In genomic region chr10:91141564-91141963, GRCm38 (mm10) we compare ENCODE assay signal across 9 mouse cellular contexts. TPM values are rescaled to one million over a fixed set of nuclear protein-coding genes. Genes with fewer than 3 reads are reported as not detected.
DNase-seq lines count a peak whose midpoint lies in the region; ATAC-seq and TF ChIP-seq lines count a peak whose summit lies in the region.
"Had no signal": no experiment of that assay in that cellular context is flagged by ENCODE, and none has a peak within 500 bp of the region (broad histone marks: within the 10 kb centered on the region; RNA-seq: fewer than 3 reads in every experiment).

No protein-coding gene starts in this region.

- peak; percentile 64; the same call in 1 of the 2 replicates for TF ChIP-seq CTCF in liver, embryonic 14.5 days (IDR thresholded peaks at IDR 0.05; ENCODE audit: low read depth)

- H3K4me2 ChIP-seq in liver, embryonic 14.5 days (ENCODE audit: low read depth): no peak overlapping the region
- no peak overlapping the region for H3K4me2 ChIP-seq in liver, embryonic 11.5 days
- no peak overlapping the region for H3K4me2 ChIP-seq in neural tube, embryonic 13.5 days
- H3K4me2 ChIP-seq: heart, embryonic 13.5 days had no signal

- H3K27me3 ChIP-seq in liver, embryonic 14.5 days (ENCODE audit: control insufficient read depth, insufficient read depth, low read length): no peaks in the 10 kb centered on the region
- no peaks in the 10 kb centered on the region for H3K27me3 ChIP-seq in liver, embryonic 11.5 days (replicated peaks; ENCODE audit: control insufficient read depth, insufficient read depth, low read length)
- no peaks in the 10 kb centered on the region for H3K27me3 ChIP-seq in neural tube, embryonic 13.5 days
- H3K27me3 ChIP-seq: heart, embryonic 13.5 days had no signal

- H3K9ac ChIP-seq in liver, embryonic 14.5 days (replicated peaks): no peak overlapping the region
- H3K9ac ChIP-seq in liver, embryonic 11.5 days (ENCODE audit: low read depth, low read length): no peak overlapping the region
- H3K9ac ChIP-seq in neural tube, embryonic 13.5 days: no peak overlapping the region
- H3K9ac ChIP-seq: heart, embryonic 13.5 days had no signal

- no peak overlapping the region for H3K4me3 ChIP-seq in liver, embryonic 14.5 days (ENCODE audit: insufficient read depth in 1 of 2, low read depth in 2 of 2, low read length in 2 of 2)
- no peak overlapping the region for H3K4me3 ChIP-seq in liver, embryonic 11.5 days (ENCODE audit: low read depth, low read length)
- no peak overlapping the region for H3K4me3 ChIP-seq in neural tube, embryonic 13.5 days
- H3K4me3 ChIP-seq: heart, embryonic 13.5 days had no signal

- no peak for TF ChIP-seq EP300 in liver, embryonic 14.5 days (IDR thresholded peaks at IDR 0.05; ENCODE audit: low read depth)

- no peaks in the 10 kb centered on the region for H3K9me3 ChIP-seq in liver, embryonic 14.5 days (ENCODE audit: control insufficient read depth, low read length)
- H3K9me3 ChIP-seq in liver, embryonic 11.5 days (ENCODE audit: control insufficient read depth, low read length): no peaks in the 10 kb centered on the region
- H3K9me3 ChIP-seq in neural tube, embryonic 13.5 days: no peaks in the 10 kb centered on the region
- H3K9me3 ChIP-seq: heart, embryonic 13.5 days had no signal

- WGBS in liver, embryonic 14.5 days (ENCODE audit: insufficient replicate concordance): 13% methylated on average over 2 of the region's 2 CpGs
- 26% methylated on average over 2 of the region's 2 CpGs for WGBS in liver, embryonic 11.5 days
- WGBS in neural tube, embryonic 13.5 days: 41% methylated on average over 2 of the region's 2 CpGs

- peak; percentile 58; the same call in 1 of the 2 replicates for ATAC-seq in cerebellum, adult (ENCODE audit: insufficient number of reproducible peaks, low FRiP score, low TSS enrichment)
- ATAC-seq in liver, embryonic 14.5 days (ENCODE audit: insufficient read depth): 0 out of 2 replicates have a peak, but pooled peaks have one; percentile 9
- ATAC-seq in liver, embryonic 11.5 days (replicated peaks; ENCODE audit: low FRiP score): no peak
- ATAC-seq in hematopoietic stem cell, adult 5-6 weeks (replicated peaks in 1 of 2; ENCODE audit: insufficient read depth in 1 of 2, low FRiP score in 2 of 2, low TSS enrichment in 1 of 2, low read depth in 1 of 2, poor library complexity in 2 of 2, severe bottlenecking in 2 of 2): peak; percentile 63 to 73
- peak; percentile 76; the same call in 1 of the 2 replicates for ATAC-seq in neural tube, embryonic 13.5 days (ENCODE audit: low read depth)

- peaks cover 5 to 13% of the 10 kb centered on the region in 2 experiments; a peak in 2 of 4 replicates for H3K4me1 ChIP-seq in liver, embryonic 14.5 days (replicated peaks; ENCODE audit: control insufficient read depth in 2 of 2, insufficient read depth in 2 of 2, low read length in 1 of 2)
- no peaks in the 10 kb centered on the region; the same call in 1 of the 2 replicates for H3K4me1 ChIP-seq in liver, embryonic 11.5 days (replicated peaks; ENCODE audit: control insufficient read depth, insufficient read depth, low read length)
- no peaks in the 10 kb centered on the region for H3K4me1 ChIP-seq in neural tube, embryonic 13.5 days (replicated peaks)

- H3K27ac ChIP-seq in liver, embryonic 14.5 days: no peak overlapping the region
- no peak overlapping the region for H3K27ac ChIP-seq in liver, embryonic 11.5 days (ENCODE audit: low read depth, low read length)
- no peak overlapping the region for H3K27ac ChIP-seq in neural tube, embryonic 13.5 days (replicated peaks)
- H3K27ac ChIP-seq: heart, embryonic 13.5 days had no signal

- H3K36me3 ChIP-seq in liver, embryonic 14.5 days (replicated peaks; ENCODE audit: control insufficient read depth, insufficient read depth, low read depth): peaks cover 18% of the 10 kb centered on the region
- peaks cover 12% of the 10 kb centered on the region for H3K36me3 ChIP-seq in liver, embryonic 11.5 days (ENCODE audit: control insufficient read depth, insufficient read depth, low read length)
- peaks cover 12% of the 10 kb centered on the region for H3K36me3 ChIP-seq in neural tube, embryonic 13.5 days

- no peak for DNase-seq in cerebellum, postnatal 25 days
- peak in 1 of 3 experiments; percentile 43 for DNase-seq in liver, embryonic 14.5 days (ENCODE audit: low read depth in 3 of 3, low spot score in 3 of 3)
- DNase-seq in liver, embryonic 11.5 days (ENCODE audit: low spot score): no peak
- no peak for DNase-seq in spleen, adult 12 weeks (ENCODE audit: low spot score)
- no peak for DNase-seq in right cerebral cortex, postnatal 36 days (ENCODE audit: low spot score in 2 of 2)

RNA-seq across cellular contexts. Expression of gene Slc25a3, which starts 17.7 kb away (rescaled TPM):
- polyA plus RNA-seq in liver, embryonic 14.5 days (2012; rRNA removed): 121 and 190 TPM in 2 replicates
- polyA plus RNA-seq in liver, embryonic 14.5 days (2014; fragmentation: Nextera tagmentation; extraction: Ambion mirVana): 207 and 223 TPM in 2 replicates
- 481 and 504 TPM in 2 replicates for polyA plus RNA-seq in liver, embryonic 11.5 days (2014; fragmentation: Nextera tagmentation; extraction: Ambion mirVana)
- total RNA-seq in hematopoietic stem cell, adult 5-6 weeks (2017): 243 and 260 TPM in 2 replicates
- 521 and 534 TPM in 2 replicates for polyA plus RNA-seq in neural tube, embryonic 13.5 days (2015; fragmentation: Nextera tagmentation; extraction: Ambion mirVana)

RNA-seq across cellular contexts. Expression of gene Tmpo, which starts 39.6 kb away (rescaled TPM):
- polyA plus RNA-seq in liver, embryonic 14.5 days (2012; rRNA removed): 79.8 and 111 TPM in 2 replicates
- 116 and 130 TPM in 2 replicates for polyA plus RNA-seq in liver, embryonic 14.5 days (2014; fragmentation: Nextera tagmentation; extraction: Ambion mirVana)
- 207 and 219 TPM in 2 replicates for polyA plus RNA-seq in liver, embryonic 11.5 days (2014; fragmentation: Nextera tagmentation; extraction: Ambion mirVana)
- total RNA-seq in hematopoietic stem cell, adult 5-6 weeks (2017): 447 and 595 TPM in 2 replicates
- polyA plus RNA-seq in neural tube, embryonic 13.5 days (2015; fragmentation: Nextera tagmentation; extraction: Ambion mirVana): 111 and 141 TPM in 2 replicates

RNA-seq across cellular contexts. Expression of gene Ikbip, which starts 58.8 kb away (rescaled TPM):
- polyA plus RNA-seq in liver, embryonic 14.5 days (2012; rRNA removed): 1.9 and 4.0 TPM in 2 replicates
- 7.3 and 7.9 TPM in 2 replicates for polyA plus RNA-seq in liver, embryonic 14.5 days (2014; fragmentation: Nextera tagmentation; extraction: Ambion mirVana)
- 21.4 and 23.5 TPM in 2 replicates for polyA plus RNA-seq in liver, embryonic 11.5 days (2014; fragmentation: Nextera tagmentation; extraction: Ambion mirVana)
- total RNA-seq in hematopoietic stem cell, adult 5-6 weeks (2017): 25.9 and 33.6 TPM in 2 replicates
- 23.5 and 26.6 TPM in 2 replicates for polyA plus RNA-seq in neural tube, embryonic 13.5 days (2015; fragmentation: Nextera tagmentation; extraction: Ambion mirVana)

RNA-seq across cellular contexts. Expression of gene Apaf1, which starts 59.0 kb away (rescaled TPM):
- polyA plus RNA-seq in liver, embryonic 14.5 days (2012; rRNA removed): 4.3 and 7.2 TPM in 2 replicates
- polyA plus RNA-seq in liver, embryonic 14.5 days (2014; fragmentation: Nextera tagmentation; extraction: Ambion mirVana): 8.2 and 9.1 TPM in 2 replicates
- 15.9 and 20.0 TPM in 2 replicates for polyA plus RNA-seq in liver, embryonic 11.5 days (2014; fragmentation: Nextera tagmentation; extraction: Ambion mirVana)
- total RNA-seq in hematopoietic stem cell, adult 5-6 weeks (2017): 17.8 and 22.3 TPM in 2 replicates
- polyA plus RNA-seq in neural tube, embryonic 13.5 days (2015; fragmentation: Nextera tagmentation; extraction: Ambion mirVana): 16.2 and 18.4 TPM in 2 replicates
